Mouse (Mus musculus): ENCODE data around the gene Baiap2l1.

- TF ChIP-seq CTCF (IDR thresholded peaks at IDR 0.05; ENCODE audit: low read depth) (no peak), EP300 (optimal IDR thresholded peaks at IDR 0.05) (no peak)
Observed at GRCm38 (mm10) chr5:144258687-144259086, 99.2 kb downstream of the Baiap2l1 start.
